Mouse (Mus musculus) ES-E14 (cell line): ENCODE data around the gene Htra2.

ENCODE experiments used
- CHD2 ChIP-seq: IDR thresholded peaks from 2 replicates; pipeline ENCODE4 v1.6.1; 2014; ENCODE audit warnings: mild to moderate bottlenecking, low read depth, low read length, inconsistent platforms
- HCFC1 ChIP-seq: IDR thresholded peaks from 2 replicates; pipeline ENCODE4 v1.6.1; 2012; ENCODE audit warnings: low read length, inconsistent platforms, borderline replicate concordance; ENCODE audit not compliant: insufficient read depth
- ZNF384 ChIP-seq: IDR thresholded peaks from 2 replicates; pipeline ENCODE4 v1.6.1; 2012; ENCODE audit warnings: low read depth, low read length, inconsistent platforms

DNA sequence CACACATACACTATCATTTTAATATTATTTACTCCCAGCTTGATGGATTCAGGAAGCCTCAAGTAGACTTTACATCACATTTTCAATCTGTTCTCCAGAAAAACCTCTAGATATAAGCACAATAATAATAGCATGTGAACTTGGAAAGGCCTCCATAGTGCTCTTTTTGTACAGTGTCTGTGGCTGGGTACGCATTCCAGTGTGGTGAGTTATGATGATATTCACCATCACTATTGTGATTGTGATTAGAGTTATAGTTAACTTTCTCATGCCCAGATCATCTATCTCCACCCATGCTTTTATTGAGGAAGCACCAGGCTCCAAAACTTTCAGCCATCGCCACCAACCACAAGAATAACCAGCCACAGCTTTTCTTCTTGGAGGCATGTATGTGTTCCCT, 31.3 kb downstream of the Htra2 start:
- TF ChIP-seq ZNF384 (no peak), HCFC1 (no peak), CHD2 (no peak)
